Mouse (Mus musculus) small intestine, adult 2 months (tissue): ENCODE measurements around the gene Tspan11. TPM values are rescaled to one million over a fixed set of nuclear protein-coding genes. Genes with fewer than 3 reads are reported as not detected.

Experiments used
- H3K27ac ChIP-seq: fragments of 200-500 bp; 2 replicates; pipeline ENCODE4 v1.5.1; 2012; ENCODE audit warnings: low read depth, low read length, control low read depth, inconsistent platforms; ENCODE audit not compliant: insufficient read depth
- H3K27me3 ChIP-seq: fragments of 200-500 bp; 2 replicates; pipeline ENCODE4 v1.6.1; 2012; ENCODE audit warnings: mild to moderate bottlenecking, moderate library complexity, low read length, inconsistent platforms; ENCODE audit not compliant: control insufficient read depth, insufficient read depth
- H3K36me3 ChIP-seq: fragments of 200-500 bp; 2 replicates; pipeline ENCODE4 v1.6.1; 2012; ENCODE audit warnings: mild to moderate bottlenecking, low read length, control low read depth, inconsistent platforms; ENCODE audit not compliant: control insufficient read depth, insufficient read depth
- H3K4me1 ChIP-seq: fragments of 200-500 bp; 2 replicates; pipeline ENCODE4 v1.6.1; 2012; ENCODE audit warnings: low read length, inconsistent platforms, mixed read lengths; ENCODE audit not compliant: control insufficient read depth, insufficient read depth, insufficient read length
- H3K4me3 ChIP-seq: fragments of 200-500 bp; 2 replicates; pipeline ENCODE4 v1.5.1; 2012; ENCODE audit warnings: low read depth, mild to moderate bottlenecking, control low read depth, inconsistent platforms, low read length, moderate library complexity
- CTCF ChIP-seq: fragments of 200-500 bp; IDR thresholded peaks from 2 replicates; pipeline ENCODE4 v1.5.1; 2012; ENCODE audit warnings: low read depth, mild to moderate bottlenecking, control low read depth, inconsistent platforms, low read length, moderate library complexity, mixed read lengths; ENCODE audit not compliant: insufficient replicate concordance, insufficient read length; ENCODE audit errors: extremely low read depth
- POLR2A ChIP-seq: fragments of 200-500 bp; IDR thresholded peaks from 2 replicates; pipeline ENCODE4 v1.6.1; 2012; ENCODE audit warnings: low read depth, mild to moderate bottlenecking, control low read depth, inconsistent platforms, low read length, moderate library complexity
- WGBS: fragments of 180-500 bp; shearing (Covaris S2); methylation state at CpG from one replicate; pipeline ENCODE4 v1.1.7; 2018; 5-methylcytosine and 5-hydroxymethylcytosine counted together
- polyA plus RNA-seq: library from polyadenylated mRNA; depleted of rRNA; stranded (reverse); fragments of >200 nt; gene quantifications from 2 replicates; pipeline ENCODE4 v1.2.3, GENCODE M21; 2012; rRNA removed

The Tspan11 gene
- polyA plus RNA-seq, 1 experiment: 0.37 TPM

DNA sequence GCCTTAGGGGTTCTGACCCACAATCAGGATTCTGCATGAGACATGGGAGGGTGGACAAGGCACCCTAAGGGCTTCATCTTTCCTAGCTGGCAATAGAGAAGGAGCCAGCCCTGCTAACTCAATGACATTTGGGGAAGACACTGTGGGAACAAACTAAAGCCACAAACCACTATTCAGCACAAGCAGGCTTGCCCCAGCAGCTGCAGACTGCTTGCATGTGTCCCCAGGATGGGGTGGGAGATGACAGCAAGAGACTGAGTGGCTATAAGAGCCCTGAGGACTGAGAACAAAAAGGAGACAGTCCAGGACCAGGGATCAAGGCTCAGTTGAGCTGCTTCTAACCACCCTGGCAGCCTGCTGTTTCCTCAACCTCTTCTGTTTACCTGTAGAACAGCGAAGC is 114.2 kb downstream of the Tspan11 start:
- Histone ChIP-seq H3K27me3 (no peaks in the 10 kb centered on the region), H3K4me1 (no peaks in the 10 kb centered on the region; the same call in 1 of the 2 replicates), H3K36me3 (no peaks in the 10 kb centered on the region), H3K4me3 (no peak overlapping the region), H3K27ac (no peak overlapping the region)
- 69% methylated on average over 1 of the region's 1 CpGs for WGBS
- no peak for TF ChIP-seq CTCF

DNA sequence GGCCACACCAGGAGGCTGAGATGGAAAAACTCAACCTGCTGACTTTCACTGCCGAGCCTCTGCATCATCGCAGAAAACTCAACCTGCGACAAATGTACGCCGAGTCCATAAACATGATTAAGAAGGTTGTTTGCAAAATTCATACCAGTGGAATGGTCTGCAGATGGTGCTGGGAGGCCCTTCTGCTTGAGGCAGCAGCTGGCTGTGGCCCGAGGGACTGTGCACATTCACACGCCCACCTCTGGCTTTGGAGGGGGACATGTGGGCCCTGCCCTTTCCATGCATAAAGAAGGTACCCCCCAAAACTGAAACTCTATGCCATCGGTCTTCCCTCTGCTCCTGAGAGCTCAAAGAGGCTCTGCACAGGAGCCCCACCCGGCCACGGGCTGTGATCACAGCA is 114.7 kb downstream of the Tspan11 start:
- TF ChIP-seq CTCF (no peak), POLR2A (no peak)
- no peaks in the 10 kb centered on the region for H3K27me3 ChIP-seq
- WGBS: 57% methylated on average over 10 of the region's 10 CpGs
- no peaks in the 10 kb centered on the region for H3K36me3 ChIP-seq
- no peaks in the 10 kb centered on the region; the same call in 1 of the 2 replicates for H3K4me1 ChIP-seq
- H3K27ac ChIP-seq: no peak overlapping the region
- no peak overlapping the region for H3K4me3 ChIP-seq

DNA sequence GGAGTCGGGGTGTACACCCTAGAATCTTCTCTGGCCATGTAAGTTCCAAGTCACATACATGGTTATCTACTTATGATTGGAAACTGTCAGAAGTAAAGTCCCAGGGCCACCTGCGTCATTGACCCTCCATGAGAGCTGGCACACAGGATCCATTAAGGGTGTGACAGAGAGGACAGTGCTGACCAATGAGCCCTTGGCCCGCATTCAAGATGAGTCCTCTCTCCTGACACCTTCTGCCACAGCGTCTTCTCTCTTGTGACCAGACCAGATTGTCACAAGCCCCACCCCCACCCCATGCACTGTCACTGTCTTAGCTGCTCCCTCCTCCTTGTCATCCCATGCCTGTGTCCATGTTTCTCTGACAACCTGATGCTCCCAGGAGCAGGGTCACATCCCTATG is 115.3 kb downstream of the Tspan11 start:
- H3K27me3 ChIP-seq: no peaks in the 10 kb centered on the region
- 73% methylated on average over 4 of the region's 4 CpGs for WGBS
- no peaks in the 10 kb centered on the region; the same call in 1 of the 2 replicates for H3K4me1 ChIP-seq
- H3K27ac ChIP-seq: no peak overlapping the region
- no peak for TF ChIP-seq POLR2A
- no peak for TF ChIP-seq CTCF
- no peaks in the 10 kb centered on the region for H3K36me3 ChIP-seq
- H3K4me3 ChIP-seq: no peak overlapping the region

DNA sequence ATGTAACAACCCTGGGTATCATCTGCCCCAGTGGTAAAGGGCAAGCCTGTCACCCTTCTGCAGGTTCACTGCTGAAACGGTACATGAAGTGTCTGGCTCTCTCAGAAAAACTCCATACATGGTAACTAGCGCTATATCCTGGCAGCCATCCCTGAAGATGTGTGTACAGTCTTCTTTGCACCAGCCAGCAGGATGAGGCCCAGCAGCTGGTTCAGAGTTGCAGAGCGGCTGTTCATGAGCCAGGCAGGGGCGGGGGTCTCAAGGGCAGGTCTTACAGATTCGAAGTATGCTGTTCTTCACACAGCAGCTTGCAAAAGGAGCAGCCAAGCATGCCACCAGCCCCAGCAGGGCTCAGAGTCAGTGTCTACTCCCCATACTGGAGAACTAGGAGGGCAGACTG is 116.2 kb downstream of the Tspan11 start:
- Histone ChIP-seq H3K4me3 (no peak overlapping the region), H3K27ac (peak overlapping the region; percentile 54), H3K4me1 (peaks cover 1% of the 10 kb centered on the region; the same call in 1 of the 2 replicates), H3K27me3 (no peaks in the 10 kb centered on the region), H3K36me3 (no peaks in the 10 kb centered on the region)
- 68% methylated on average over 5 of the region's 5 CpGs for WGBS
- no peak for TF ChIP-seq CTCF
- TF ChIP-seq POLR2A: no peak

Other genes starting within 250 kb of the Tspan11 start
- 0.10 TPM in 1 of 2 replicates, not detected in the other for gene Prmt8, start 118.1 kb upstream of the Tspan11 start, polyA plus RNA-seq